Mouse (Mus musculus): Measurements from ENCODE around the gene Mgll. TPM values are rescaled to one million over a fixed set of nuclear protein-coding genes. Genes with fewer than 3 reads are reported as not detected.

Gene Mgll
- polyA plus RNA-seq, 1 experiment from 2014 or later: 4.4 TPM

DNA sequence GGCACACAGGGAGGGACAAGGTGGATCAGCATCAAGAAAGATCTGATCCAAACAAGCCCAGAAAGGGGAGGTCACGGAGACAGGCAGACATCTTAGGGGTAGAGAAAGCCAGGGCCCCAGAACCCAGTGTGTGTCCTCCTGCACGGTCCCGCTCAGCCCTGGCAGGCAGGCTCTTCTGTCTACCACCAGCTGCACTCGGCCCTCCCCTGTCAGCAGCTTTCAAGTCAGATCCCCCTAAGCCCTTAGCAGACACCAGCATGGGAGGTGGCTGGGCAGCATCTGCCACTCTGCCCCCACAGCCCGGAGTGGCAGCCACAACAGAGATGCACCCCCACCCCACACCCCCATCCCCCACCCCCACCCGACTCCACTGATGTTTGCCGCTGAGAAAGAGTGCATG lies 148.6 kb downstream of the Mgll start:
- DNase-seq (ENCODE audit: low spot score): no peak

DNA sequence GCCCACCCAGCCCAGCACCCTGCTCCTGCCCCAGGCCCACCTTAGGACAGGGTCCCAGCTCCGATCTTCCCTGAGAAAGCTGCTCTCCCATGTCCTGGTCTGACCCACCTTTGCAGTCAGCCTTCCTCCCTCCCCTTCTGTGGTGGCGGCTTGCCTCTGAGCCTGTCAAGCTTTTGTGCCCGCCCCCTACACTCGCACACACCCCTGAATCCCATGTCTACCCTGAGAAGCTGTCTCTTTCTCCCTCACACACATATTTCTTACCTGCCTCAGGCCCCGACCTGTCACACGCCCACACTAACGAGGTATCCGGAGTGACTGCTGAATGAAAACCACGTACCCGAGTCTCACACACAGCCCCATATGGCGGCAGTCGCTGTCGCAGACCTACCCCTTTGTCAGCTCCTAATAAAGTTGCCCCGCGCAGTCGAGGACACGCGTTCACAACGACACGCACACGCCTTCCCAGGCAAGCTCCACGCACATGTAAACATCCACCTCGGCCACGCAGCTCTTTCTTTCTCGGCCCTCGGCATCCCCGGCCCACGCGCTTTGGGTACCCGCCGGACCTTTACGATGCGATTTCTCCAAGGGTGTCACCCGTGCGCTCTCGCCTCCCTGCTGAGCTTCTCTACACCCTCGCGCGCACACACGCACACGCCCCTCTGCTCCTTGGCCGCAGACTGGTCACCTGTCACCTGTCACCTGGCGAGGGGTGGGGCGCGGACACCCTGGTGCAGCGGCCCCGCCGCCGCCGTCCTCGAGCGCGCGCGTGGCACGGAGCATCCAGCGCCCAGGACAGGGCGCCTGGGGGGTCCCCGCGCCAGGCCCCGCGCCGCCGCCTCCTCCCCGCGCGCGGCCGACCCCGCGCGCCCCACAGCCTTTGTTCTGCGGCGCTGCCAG lies 150.0 kb downstream of the Mgll start:
- Histone ChIP-seq H3K4me3 (ENCODE audit: low read depth, low read length) (peak overlapping the region; percentile 85), H3K4me1 (replicated peaks; ENCODE audit: control insufficient read depth, insufficient read depth, low read length) (peaks cover 9% of the 10 kb centered on the region; the same call in 1 of the 2 replicates), H3K4me2 (ENCODE audit: low read depth, low read length, severe bottlenecking) (peak overlapping the region; percentile 81), H3K9me3 (ENCODE audit: control insufficient read depth, low read length) (no peaks in the 10 kb centered on the region), H3K27ac (ENCODE audit: low read depth, low read length) (peak overlapping the region; percentile 50), H3K27me3 (ENCODE audit: control insufficient read depth, insufficient read depth, low read length) (peaks cover 2% of the 10 kb centered on the region; the same call in 1 of the 2 replicates), H3K9ac (ENCODE audit: low read length) (peak overlapping the region; percentile 88), H3K36me3 (ENCODE audit: control insufficient read depth, insufficient read depth, low read length) (no peaks in the 10 kb centered on the region)
- ATAC-seq (replicated peaks; ENCODE audit: low FRiP score) (peak; percentile 52), DNase-seq (ENCODE audit: low spot score) (peak; percentile 67)
- 3% methylated on average over 66 of the region's 74 CpGs for WGBS

More for the DNA sequence above, 148.6 kb downstream of the Mgll start:
- Histone ChIP-seq H3K27ac (ENCODE audit: low read depth, low read length) (no peak overlapping the region), H3K4me1 (replicated peaks; ENCODE audit: control insufficient read depth, insufficient read depth, low read length) (peaks cover 9% of the 10 kb centered on the region; the same call in 1 of the 2 replicates), H3K27me3 (ENCODE audit: control insufficient read depth, insufficient read depth, low read length) (peaks cover 2% of the 10 kb centered on the region; the same call in 1 of the 2 replicates), H3K9me3 (ENCODE audit: control insufficient read depth, low read length) (no peaks in the 10 kb centered on the region), H3K9ac (ENCODE audit: low read length) (peak overlapping the region; percentile 35; the same call in 1 of the 2 replicates), H3K4me2 (ENCODE audit: low read depth, low read length, severe bottlenecking) (peak overlapping the region; percentile 81; the same call in 1 of the 2 replicates), H3K4me3 (ENCODE audit: low read depth, low read length) (peak overlapping the region; percentile 9; the same call in 1 of the 2 replicates), H3K36me3 (ENCODE audit: control insufficient read depth, insufficient read depth, low read length) (no peaks in the 10 kb centered on the region)
- whole genome bisulfite sequencing: 26% methylated on average over 7 of the region's 7 CpGs
- ATAC-seq (replicated peaks; ENCODE audit: low FRiP score): 0 out of 2 replicates have a peak, but pooled peaks have one; percentile 43

DNA sequence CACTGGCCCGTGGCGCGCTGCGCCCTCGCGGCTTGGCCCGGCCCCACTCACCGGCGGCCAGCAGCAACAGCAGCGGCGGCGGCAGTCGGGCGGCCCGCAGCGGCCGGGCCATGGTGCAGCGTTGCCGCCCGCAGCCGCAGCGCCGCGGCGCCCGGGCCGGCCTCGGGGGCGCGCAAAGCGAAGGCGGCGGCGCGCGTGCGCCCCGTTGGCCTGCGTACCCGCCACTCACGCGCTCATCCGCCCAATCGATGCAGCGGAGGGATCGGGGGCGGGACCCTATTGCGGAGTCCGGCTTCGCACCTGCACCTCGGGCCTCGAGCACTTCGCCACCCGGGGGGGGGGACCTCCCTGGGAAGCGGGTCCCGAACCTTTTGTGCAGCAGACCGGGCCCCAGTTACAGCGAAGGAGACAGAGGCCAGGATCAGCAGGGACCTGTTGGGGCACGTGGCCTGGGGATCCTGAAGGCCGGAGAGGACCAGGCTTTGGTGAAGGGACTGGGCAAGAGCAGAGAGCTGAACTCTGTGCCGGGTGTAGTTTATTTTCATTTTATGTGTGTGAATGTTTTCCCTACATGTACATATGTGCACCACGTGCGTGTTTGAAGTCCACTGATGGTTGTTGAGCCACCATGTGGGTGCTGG lies 150.8 kb downstream of the Mgll start, which contains the start of gene Podxl2:
Podxl2 (minus strand) TSS at position 177 of the 641 bp plus-strand sequence.
- peaks cover 9% of the 10 kb centered on the region; the same call in 1 of the 2 replicates for H3K4me1 ChIP-seq (replicated peaks; ENCODE audit: control insufficient read depth, insufficient read depth, low read length)
- H3K27me3 ChIP-seq (ENCODE audit: control insufficient read depth, insufficient read depth, low read length): peaks cover 2% of the 10 kb centered on the region; the same call in 1 of the 2 replicates
- peak within 1 kb of the TSS; percentile 85 for H3K4me3 ChIP-seq (ENCODE audit: low read depth, low read length)
- peak; percentile 89 for DNase-seq (ENCODE audit: low spot score)
- 6% methylated on average over 62 of the region's 63 CpGs for WGBS
- peak within 1 kb of the TSS; percentile 81 for H3K4me2 ChIP-seq (ENCODE audit: low read depth, low read length, severe bottlenecking)
- peak within 1 kb of the TSS; percentile 50 for H3K27ac ChIP-seq (ENCODE audit: low read depth, low read length)
- H3K9me3 ChIP-seq (ENCODE audit: control insufficient read depth, low read length): no peaks in the 10 kb centered on the region
- peak within 1 kb of the TSS; percentile 88 for H3K9ac ChIP-seq (ENCODE audit: low read length)
- no peaks in the 10 kb centered on the region for H3K36me3 ChIP-seq (ENCODE audit: control insufficient read depth, insufficient read depth, low read length)
- ATAC-seq (replicated peaks; ENCODE audit: low FRiP score): peak; percentile 80

Other genes starting within 250 kb of the Mgll start
- gene Sec61a1, start 205.5 kb upstream of the Mgll start, polyA plus RNA-seq (2014; fragmentation: Nextera tagmentation; extraction: Ambion mirVana): 199 and 202 TPM in 2 replicates
- gene Kbtbd12, start 86.5 kb upstream of the Mgll start, polyA plus RNA-seq (2014; fragmentation: Nextera tagmentation; extraction: Ambion mirVana): 0.21 TPM in 1 of 2 replicates, not detected in the other
- gene Abtb1, start 117.6 kb downstream of the Mgll start, polyA plus RNA-seq (2014; fragmentation: Nextera tagmentation; extraction: Ambion mirVana): 14.4 and 15.3 TPM in 2 replicates
- 109 and 115 TPM in 2 replicates for gene Podxl2, start 150.6 kb downstream of the Mgll start, polyA plus RNA-seq (2014; fragmentation: Nextera tagmentation; extraction: Ambion mirVana)
- 248 and 259 TPM in 2 replicates for gene Mcm2, start 174.4 kb downstream of the Mgll start, polyA plus RNA-seq (2014; fragmentation: Nextera tagmentation; extraction: Ambion mirVana)
- 39.4 and 40.7 TPM in 2 replicates for gene Tpra1, start 177.8 kb downstream of the Mgll start, polyA plus RNA-seq (2014; fragmentation: Nextera tagmentation; extraction: Ambion mirVana)